ENCODE assay signal across 15 mouse cellular contexts in the genomic region with DNA sequence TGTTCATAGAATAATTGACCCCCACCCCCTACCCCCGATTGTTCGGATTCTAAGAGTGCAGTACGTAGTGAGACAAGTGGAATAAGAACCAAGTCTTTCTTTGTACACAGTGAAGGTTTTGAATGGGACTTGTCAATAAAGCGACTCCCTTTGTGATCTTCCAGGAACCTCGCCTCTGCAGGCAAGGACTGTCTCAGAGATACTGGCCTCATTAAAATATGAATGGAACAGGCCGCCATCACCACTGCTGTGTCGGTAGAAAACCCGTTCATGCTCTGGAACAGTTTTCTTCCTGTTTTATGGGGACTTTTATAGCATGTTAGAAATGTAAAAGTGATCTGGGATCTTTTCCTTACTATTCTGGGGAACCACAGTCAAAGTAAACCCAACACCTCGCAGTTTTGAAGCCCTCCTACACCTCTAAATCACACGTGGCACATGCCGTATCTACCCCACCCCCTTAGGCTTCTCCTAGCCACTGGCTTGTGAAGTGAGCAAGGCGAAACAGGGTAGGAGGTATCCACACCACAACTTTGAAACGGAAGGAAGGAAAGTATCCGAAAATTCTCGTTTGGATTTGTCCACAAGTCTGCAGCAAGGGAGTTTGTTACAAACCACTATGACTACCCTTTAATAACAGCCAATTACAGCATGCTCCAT. TPM values are rescaled to one million over a fixed set of nuclear protein-coding genes. Genes with fewer than 3 reads are reported as not detected.
DNase-seq lines count a peak whose midpoint lies in the region; ATAC-seq and TF ChIP-seq lines count a peak whose summit lies in the region.
"Had no signal": no experiment of that assay in that cellular context is flagged by ENCODE, and none has a peak within 500 bp of the region (broad histone marks: within the 10 kb centered on the region; RNA-seq: fewer than 3 reads in every experiment).

No protein-coding gene starts in this region.

- H3K36me3 ChIP-seq in E14TG2a.4 (ENCODE audit: insufficient read depth, low read length) = peaks cover 11% of the 10 kb centered on the region
- no peaks in the 10 kb centered on the region for H3K36me3 ChIP-seq in forebrain, embryonic 14.5 days (ENCODE audit: control insufficient read depth, insufficient read depth, low read length)
- no peaks in the 10 kb centered on the region for H3K36me3 ChIP-seq in midbrain, embryonic 11.5 days (ENCODE audit: control insufficient read depth, insufficient read depth, low read length)
- H3K36me3 ChIP-seq: liver, embryonic 13.5 days had no signal

- WGBS in forebrain, embryonic 14.5 days = under 1% methylated on average over 15 of the region's 15 CpGs
- 2% methylated on average over 15 of the region's 15 CpGs for WGBS in midbrain, embryonic 11.5 days

- H3K27me3 ChIP-seq in E14TG2a.4 (ENCODE audit: insufficient read depth, low read length) = no peaks in the 10 kb centered on the region
- peaks cover 76% of the 10 kb centered on the region for H3K27me3 ChIP-seq in forebrain, embryonic 14.5 days (replicated peaks; ENCODE audit: control insufficient read depth, insufficient read depth, low read length)
- peaks cover 26% of the 10 kb centered on the region for H3K27me3 ChIP-seq in midbrain, embryonic 11.5 days (ENCODE audit: control insufficient read depth, insufficient read depth, low read length)

- H3K9me3 ChIP-seq in E14TG2a.4 (ENCODE audit: low read length) = no peaks in the 10 kb centered on the region
- H3K9me3 ChIP-seq in forebrain, embryonic 14.5 days (replicated peaks; ENCODE audit: control insufficient read depth, low read length) = no peaks in the 10 kb centered on the region
- H3K9me3 ChIP-seq in midbrain, embryonic 11.5 days (ENCODE audit: control insufficient read depth, low read length) = no peaks in the 10 kb centered on the region
- H3K9me3 ChIP-seq: liver, embryonic 13.5 days had no signal

- H3K27ac ChIP-seq in forebrain, embryonic 14.5 days (ENCODE audit: low read depth, low read length) = no peak overlapping the region
- peak overlapping the region; percentile 86 for H3K27ac ChIP-seq in midbrain, embryonic 11.5 days (ENCODE audit: low read depth, low read length)
- no peak overlapping the region for H3K27ac ChIP-seq in layer of hippocampus, adult 2 months
- H3K27ac ChIP-seq: kidney, postnatal 0 days; liver, embryonic 13.5 days had no signal

- DNase-seq in WW6 (ENCODE audit: low read depth, low spot score) = peak; percentile 31
- DNase-seq in forebrain, embryonic 14.5 days (ENCODE audit: low spot score) = peak; percentile 44
- DNase-seq in midbrain, embryonic 11.5 days (ENCODE audit: low spot score, missing footprints) = peak; percentile 95
- DNase-seq in lung, postnatal 14 days = no peak
- no peak for DNase-seq in cerebellum, adult 9-11 months
- DNase-seq in thymus, postnatal 0 days (ENCODE audit: low spot score) = no peak
- no peak for DNase-seq in layer of hippocampus, adult 2 months (ENCODE audit: low spot score in 2 of 2)
- DNase-seq: gastrocnemius, postnatal 10 days; liver, embryonic 13.5 days; lung, postnatal 4 days; thymus, postnatal 25 days had no signal

- no peak for TF ChIP-seq CTCF in E14TG2a.4 (conservative IDR thresholded peaks at IDR 0.05; ENCODE audit: low read length)
- no peak for TF ChIP-seq CTCF in layer of hippocampus, adult 2 months (conservative IDR thresholded peaks at IDR 0.05)

- no peak overlapping the region for H3K9ac ChIP-seq in forebrain, embryonic 14.5 days (ENCODE audit: low read length)
- peak overlapping the region; percentile 81 for H3K9ac ChIP-seq in midbrain, embryonic 11.5 days (ENCODE audit: low read length)
- H3K9ac ChIP-seq: liver, embryonic 13.5 days had no signal

- ATAC-seq in forebrain, embryonic 14.5 days = no peak
- peak; percentile 77 for ATAC-seq in midbrain, embryonic 11.5 days (ENCODE audit: low FRiP score)
- ATAC-seq: CD4-positive, CD25-positive, alpha-beta regulatory T cell, adult 4 months had no signal

- H3K4me1 ChIP-seq in E14TG2a.4 (replicated peaks; ENCODE audit: low read depth, low read length) = peaks cover 50% of the 10 kb centered on the region
- 0 out of 2 replicates have a peak, but pooled peaks cover 8% of the 10 kb centered on the region for H3K4me1 ChIP-seq in forebrain, embryonic 14.5 days (ENCODE audit: control insufficient read depth, insufficient read depth, low read length)
- peaks cover 8% of the 10 kb centered on the region; the same call in 1 of the 2 replicates for H3K4me1 ChIP-seq in midbrain, embryonic 11.5 days (ENCODE audit: control insufficient read depth, insufficient read depth, low read length)

- no peak overlapping the region; the same call in 1 of the 2 replicates for H3K4me2 ChIP-seq in forebrain, embryonic 14.5 days (ENCODE audit: low read length)
- peak overlapping the region; percentile 59 for H3K4me2 ChIP-seq in midbrain, embryonic 11.5 days
- H3K4me2 ChIP-seq: liver, embryonic 13.5 days had no signal

- peak overlapping the region; percentile 88 for H3K4me3 ChIP-seq in E14TG2a.4 (replicated peaks; ENCODE audit: low read length)
- no peak overlapping the region for H3K4me3 ChIP-seq in forebrain, embryonic 14.5 days (ENCODE audit: low read depth, low read length)
- H3K4me3 ChIP-seq in midbrain, embryonic 11.5 days (ENCODE audit: low read depth, low read length) = peak overlapping the region; percentile 45
- no peak overlapping the region for H3K4me3 ChIP-seq in layer of hippocampus, adult 2 months
- H3K4me3 ChIP-seq: liver, embryonic 13.5 days had no signal

RNA-seq across cellular contexts. Expression of gene Cnpy1, which starts 33.8 kb away (rescaled TPM):
- 1.1 TPM in 2 replicates for polyA plus RNA-seq in forebrain, embryonic 14.5 days (2014; fragmentation: Nextera tagmentation; extraction: Ambion mirVana)
- 130 and 131 TPM in 2 replicates for polyA plus RNA-seq in midbrain, embryonic 11.5 days (2014; fragmentation: Nextera tagmentation; extraction: Ambion mirVana)
- polyA plus RNA-seq in thymus, postnatal 0 days (2015; fragmentation: Nextera tagmentation; extraction: Ambion mirVana) = 0.10 TPM in 1 of 2 replicates, not detected in the other
- total RNA-seq in layer of hippocampus, adult 2 months (2021) = under 1 TPM in 1 of 2 experiments, not detected in 1; 0.51 TPM
- total RNA-seq: gastrocnemius, postnatal 10 days had no signal
- polyA plus RNA-seq: CD4-positive, CD25-positive, alpha-beta regulatory T cell, adult 4 months; heart, postnatal 0 days had no signal

RNA-seq across cellular contexts. Expression of gene En2, which starts 46.3 kb away (rescaled TPM):
- not detected in 2 replicates for polyA plus RNA-seq in forebrain, embryonic 14.5 days (2014; fragmentation: Nextera tagmentation; extraction: Ambion mirVana)
- polyA plus RNA-seq in midbrain, embryonic 11.5 days (2014; fragmentation: Nextera tagmentation; extraction: Ambion mirVana) = 2.4 and 2.9 TPM in 2 replicates
- polyA plus RNA-seq in thymus, postnatal 0 days (2015; fragmentation: Nextera tagmentation; extraction: Ambion mirVana) = not detected in 2 replicates
- total RNA-seq in layer of hippocampus, adult 2 months (2021) = under 1 TPM; 0.49 to 0.52 TPM
- polyA plus RNA-seq: CD4-positive, CD25-positive, alpha-beta regulatory T cell, adult 4 months; heart, postnatal 0 days; kidney, postnatal 0 days; liver, embryonic 13.5 days had no signal

Comparison
In these comparisons a context has a peak if more than half of its experiments do, and no peak if none do; other contexts are left out.
1. H3K4me3 ChIP-seq: peak in E14TG2a.4 (single experiment) and midbrain, embryonic 11.5 days (single experiment); none in forebrain, embryonic 14.5 days (single experiment) and layer of hippocampus, adult 2 months (single experiment).
2. DNase-seq: peak in WW6 (single experiment), forebrain, embryonic 14.5 days (single experiment) and midbrain, embryonic 11.5 days (single experiment); none in lung, postnatal 14 days (single experiment), cerebellum, adult 9-11 months (single experiment), thymus, postnatal 0 days (single experiment) and layer of hippocampus, adult 2 months (0 of 2).
3. RNA of gene Cnpy1, which starts 33.8 kb away (polyA plus RNA-seq): 130 to 131 TPM in midbrain, embryonic 11.5 days; 1.1 TPM in forebrain, embryonic 14.5 days and 0.10 TPM in thymus, postnatal 0 days; every median in the first group is over 10 times any median in the second.